Mouse (Mus musculus): ENCODE results near the gene Fabp1. TPM values are rescaled to one million over a fixed set of nuclear protein-coding genes. Genes with fewer than 3 reads are reported as not detected.

Fabp1 gene
- total RNA-seq (2022): not detected

- no peak for DNase-seq (ENCODE audit: low spot score)
These were observed at the start of gene Fabp1 for GRCm38 (mm10) chr6:71199612-71200011. Gene Fabp1, plus strand, starts transcription at chr6:71199827.

GRCm38 (mm10) chr6:71151098-71151497 is 48.5 kb upstream of the Fabp1 start:
- no peak for DNase-seq (ENCODE audit: low spot score)

GRCm38 (mm10) chr6:71153486-71153885 is 46.1 kb upstream of the Fabp1 start:
- no peak for DNase-seq (ENCODE audit: low spot score)

- DNase-seq (ENCODE audit: low spot score): no peak
These were observed 44.8 kb upstream of the Fabp1 start for GRCm38 (mm10) chr6:71154861-71155260.

GRCm38 (mm10) chr6:71156674-71157326 is 42.8 kb upstream of the Fabp1 start:
- DNase-seq (ENCODE audit: low spot score): no peak

- no peak for DNase-seq (ENCODE audit: low spot score)
These were observed 38.3 kb upstream of the Fabp1 start for GRCm38 (mm10) chr6:71161290-71161689.

GRCm38 (mm10) chr6:71162269-71162668 is 37.4 kb upstream of the Fabp1 start:
- DNase-seq (ENCODE audit: low spot score): no peak

- DNase-seq (ENCODE audit: low spot score): no peak
These were observed 35.2 kb upstream of the Fabp1 start for GRCm38 (mm10) chr6:71164394-71164793.

GRCm38 (mm10) chr6:71166551-71167169 is 33.0 kb upstream of the Fabp1 start:
- DNase-seq (ENCODE audit: low spot score): peak; percentile 27

GRCm38 (mm10) chr6:71172812-71173580 is 26.6 kb upstream of the Fabp1 start:
- DNase-seq (ENCODE audit: low spot score): no peak

GRCm38 (mm10) chr6:71180596-71180995 is 19.0 kb upstream of the Fabp1 start:
- no peak for DNase-seq (ENCODE audit: low spot score)

GRCm38 (mm10) chr6:71184941-71185604 is 14.6 kb upstream of the Fabp1 start:
- no peak for DNase-seq (ENCODE audit: low spot score)

GRCm38 (mm10) chr6:71189578-71189977 is 10.0 kb upstream of the Fabp1 start:
- no peak for DNase-seq (ENCODE audit: low spot score)

- DNase-seq (ENCODE audit: low spot score): no peak
These were observed 9.1 kb upstream of the Fabp1 start for GRCm38 (mm10) chr6:71190501-71190900.

GRCm38 (mm10) chr6:71193151-71193740 is 6.4 kb upstream of the Fabp1 start:
- DNase-seq (ENCODE audit: low spot score): no peak

GRCm38 (mm10) chr6:71196107-71196506 is 3.5 kb upstream of the Fabp1 start:
- no peak for DNase-seq (ENCODE audit: low spot score)

GRCm38 (mm10) chr6:71197636-71198535 is 1.7 kb upstream of the Fabp1 start:
- DNase-seq (ENCODE audit: low spot score): no peak

GRCm38 (mm10) chr6:71201925-71202324 is 2.3 kb downstream of the Fabp1 start:
- DNase-seq (ENCODE audit: low spot score): no peak

GRCm38 (mm10) chr6:71203674-71204073 is 4.0 kb downstream of the Fabp1 start:
- no peak for DNase-seq (ENCODE audit: low spot score)

- DNase-seq (ENCODE audit: low spot score): no peak
These were observed 4.5 kb downstream of the Fabp1 start for GRCm38 (mm10) chr6:71204166-71204565.

GRCm38 (mm10) chr6:71208691-71209090 is 9.1 kb downstream of the Fabp1 start:
- no peak for DNase-seq (ENCODE audit: low spot score)
